Mouse (Mus musculus): ENCODE results near the gene Lin54.

- TF ChIP-seq EP300 (IDR thresholded peaks at IDR 0.05; ENCODE audit: low read depth) (no peak), CTCF (IDR thresholded peaks at IDR 0.05; ENCODE audit: low read depth) (peak; percentile 38)
Observed at GRCm38 (mm10) chr5:100500458-100500961, at the start of gene Lin54.
